Mouse (Mus musculus) cerebellum, postnatal 4 days (tissue): ENCODE measurements at regions not wholly inside any gene's neighbourhood (a gene's known extent, or its start where the extent isn't known, plus 50 kb on each side); places are given as distances from the start of the nearest gene placed in this dataset.

Experiments
- DNase-seq, 2 experiments: peaks; one replicate each; pipeline ENCODE4 v3.0.0; 2022; ENCODE audit warnings: low spot score in 2 of 2, mixed read lengths in 1 of 2

- no peak for DNase-seq
Observed at GRCm38 (mm10) chr12:96617226-96617625, 925.2 kb downstream of the Flrt2 start.
